Mouse (Mus musculus) skeletal muscle tissue, adult 2 months (tissue): ENCODE data around the gene Pnkd.

Experiments used
- DNase-seq: peaks from one replicate; pipeline ENCODE4 v3.0.0-alpha.2; 2012; ENCODE audit warnings: low read depth, low spot score

Gene Pnkd

GRCm38 (mm10) chr1:74357531-74357930 lies 72.8 kb downstream of the Pnkd start:
- DNase-seq, result no peak

GRCm38 (mm10) chr1:74359952-74360517 lies 75.3 kb downstream of the Pnkd start:
- no peak for DNase-seq

GRCm38 (mm10) chr1:74361812-74362211 lies 77.1 kb downstream of the Pnkd start, which contains the start of gene Catip:
Gene Catip (plus strand): TSS chr1:74362108.
- peak; percentile 75 for DNase-seq

GRCm38 (mm10) chr1:74362325-74363229 lies 77.8 kb downstream of the Pnkd start:
- no peak for DNase-seq

GRCm38 (mm10) chr1:74363437-74363836 lies 78.7 kb downstream of the Pnkd start:
- DNase-seq, result no peak

- DNase-seq, result no peak
Observed at GRCm38 (mm10) chr1:74364270-74364669, 79.5 kb downstream of the Pnkd start.

- DNase-seq, result peak; percentile 50
Observed at GRCm38 (mm10) chr1:74367886-74368645, 83.3 kb downstream of the Pnkd start.

- DNase-seq, result no peak
Observed at GRCm38 (mm10) chr1:74370040-74370439, 85.3 kb downstream of the Pnkd start.

GRCm38 (mm10) chr1:74373372-74373771 lies 88.6 kb downstream of the Pnkd start:
- no peak for DNase-seq

- no peak for DNase-seq
Observed at GRCm38 (mm10) chr1:74374980-74375379, 90.2 kb downstream of the Pnkd start, which contains the start of gene Slc11a1. Gene Slc11a1 (plus strand): TSS chr1:74375195.

GRCm38 (mm10) chr1:74375561-74375960 lies 90.8 kb downstream of the Pnkd start:
- no peak for DNase-seq

- no peak for DNase-seq
Observed at GRCm38 (mm10) chr1:74376396-74376795, 91.7 kb downstream of the Pnkd start.

- no peak for DNase-seq
Observed at GRCm38 (mm10) chr1:74379058-74379504, 94.4 kb downstream of the Pnkd start.

GRCm38 (mm10) chr1:74380484-74380883 lies 95.8 kb downstream of the Pnkd start:
- no peak for DNase-seq

- no peak for DNase-seq
Observed at GRCm38 (mm10) chr1:74381588-74382021, 96.9 kb downstream of the Pnkd start.

- DNase-seq, result no peak
Observed at GRCm38 (mm10) chr1:74383385-74383784, 98.7 kb downstream of the Pnkd start.

- no peak for DNase-seq
Observed at GRCm38 (mm10) chr1:74384525-74384924, 99.8 kb downstream of the Pnkd start.

- DNase-seq, result no peak
Observed at GRCm38 (mm10) chr1:74385064-74385463, 100.3 kb downstream of the Pnkd start.

- DNase-seq, result no peak
Observed at GRCm38 (mm10) chr1:74385531-74385930, 100.8 kb downstream of the Pnkd start.

- no peak for DNase-seq
Observed at GRCm38 (mm10) chr1:74386363-74386713, 101.6 kb downstream of the Pnkd start.

- peak; percentile 96 for DNase-seq
Observed at GRCm38 (mm10) chr1:74386714-74387385, 102.1 kb downstream of the Pnkd start.
